Mouse (Mus musculus) activated CD4-positive, CD25-positive, alpha-beta regulatory T cell, adult 4 months (primary cell): ENCODE measurements around the gene Cfap20. TPM values are rescaled to one million over a fixed set of nuclear protein-coding genes. Genes with fewer than 3 reads are reported as not detected.

ENCODE experiments used
- polyA plus RNA-seq, 2 experiments: library from polyadenylated mRNA; unstranded; fragments of 100-300 nt; shearing (Covaris generic); gene quantifications; one replicate each; pipeline ENCODE4 v1.2.1; 2017

Gene Cfap20
- polyA plus RNA-seq, 2 experiments from 2014 or later = 65.2 to 66.9 TPM

Other genes with a start within 250 kb of the Cfap20 start
- gene Kifc3, start 232.1 kb downstream of the Cfap20 start, polyA plus RNA-seq = 1 to 10 TPM in 1 of 2 experiments, not detected in 1; 1.3 TPM
- gene Cngb1, start 128.3 kb downstream of the Cfap20 start, polyA plus RNA-seq = under 1 TPM in 1 of 2 experiments, not detected in 1; 0.22 TPM
- not detected for gene Tepp, start 124.3 kb downstream of the Cfap20 start, polyA plus RNA-seq
- 1 to 10 TPM; 3.2 to 4.5 TPM for gene Zfp319, start 102.9 kb downstream of the Cfap20 start, polyA plus RNA-seq
- 10 to 100 TPM; 51.4 to 65.4 TPM for gene Usb1, start 102.6 kb downstream of the Cfap20 start, polyA plus RNA-seq
- gene Mmp15, start 82.6 kb downstream of the Cfap20 start, polyA plus RNA-seq = 1 to 10 TPM in 1 of 2 experiments, under 1 TPM in 1; 0.95 to 1.6 TPM
- 10 to 100 TPM; 13.9 to 14.2 TPM for gene Csnk2a2, start 55.2 kb upstream of the Cfap20 start, polyA plus RNA-seq
- not detected for gene Ccdc113, start 99.2 kb upstream of the Cfap20 start, polyA plus RNA-seq
- not detected for gene Prss54, start 141.5 kb upstream of the Cfap20 start, polyA plus RNA-seq
- 10 to 100 TPM in 1 of 2 experiments, 1 to 10 TPM in 1; 7.0 to 10.1 TPM for gene Gins3, start 198.6 kb upstream of the Cfap20 start, polyA plus RNA-seq
- under 1 TPM in 1 of 2 experiments, not detected in 1; 0.97 TPM for gene Ndrg4, start 242.1 kb upstream of the Cfap20 start, polyA plus RNA-seq